Mouse (Mus musculus): Measurements from ENCODE around the gene Mansc1.
"Not testable (repeated sequence)": the region's sequence is repeated elsewhere in the genome, so short reads cannot be mapped to it uniquely, and the experiment has no call there.

Mansc1 gene

DNA sequence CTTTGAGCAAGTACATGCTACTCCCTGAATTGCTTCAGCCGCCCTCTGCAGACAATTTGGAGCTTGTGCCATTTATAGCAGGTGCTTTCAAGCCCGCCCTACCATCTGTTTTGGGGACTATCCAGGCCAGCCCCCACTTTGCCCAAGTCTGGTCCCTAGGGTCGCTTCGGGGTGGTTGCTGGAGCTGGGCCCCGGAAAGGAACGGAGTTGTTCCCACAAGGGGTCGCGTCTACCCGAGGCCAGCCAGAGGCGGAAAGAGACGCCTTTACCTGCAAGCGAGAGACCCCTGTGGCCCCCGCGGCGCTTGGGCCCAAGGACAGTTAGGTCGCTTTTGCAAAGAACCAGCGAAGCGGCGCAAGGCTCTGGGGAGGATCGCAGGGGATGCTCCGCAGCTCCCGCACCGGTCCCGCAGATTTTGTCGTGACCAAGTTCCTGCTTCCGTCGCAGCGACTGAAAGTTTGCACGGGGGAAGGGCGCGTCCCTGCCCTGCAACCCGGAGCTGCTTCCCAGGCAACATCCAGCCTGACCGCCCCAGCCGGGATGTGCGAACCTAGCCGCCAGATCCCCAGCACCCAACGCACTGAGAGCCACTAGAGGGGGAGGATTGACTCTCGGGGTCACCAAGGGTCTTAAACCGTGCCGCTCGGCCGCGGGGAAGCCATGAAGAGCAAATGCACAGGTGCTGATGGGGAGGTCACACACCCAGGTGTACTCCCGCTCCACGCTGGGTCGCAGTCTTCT lies at the start of gene Mansc1:
Mansc1 (minus strand) TSS at position 542 of the 741 bp plus-strand sequence.
- DNase-seq, result peak; percentile 71

DNA sequence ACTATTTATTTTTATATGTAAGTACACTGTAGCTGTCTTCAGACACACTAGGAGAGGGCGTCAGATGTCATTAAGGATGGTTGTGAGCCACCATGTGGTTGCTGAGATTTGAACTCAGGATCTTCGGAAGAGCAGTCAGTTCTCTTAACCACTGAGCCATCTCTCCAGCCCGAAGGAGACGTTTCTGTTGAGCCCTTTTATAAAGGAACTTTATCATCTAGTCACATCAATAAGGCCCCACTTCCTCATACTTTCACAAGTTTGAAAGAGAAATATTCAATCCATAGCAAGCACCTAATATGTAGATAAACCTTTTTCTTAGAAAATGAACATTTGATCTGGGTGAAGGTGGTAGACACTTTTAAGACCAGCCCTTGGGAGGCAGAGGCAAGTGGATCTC lies 47.0 kb upstream of the Mansc1 start:
- DNase-seq, result not testable (repeated sequence)

DNA sequence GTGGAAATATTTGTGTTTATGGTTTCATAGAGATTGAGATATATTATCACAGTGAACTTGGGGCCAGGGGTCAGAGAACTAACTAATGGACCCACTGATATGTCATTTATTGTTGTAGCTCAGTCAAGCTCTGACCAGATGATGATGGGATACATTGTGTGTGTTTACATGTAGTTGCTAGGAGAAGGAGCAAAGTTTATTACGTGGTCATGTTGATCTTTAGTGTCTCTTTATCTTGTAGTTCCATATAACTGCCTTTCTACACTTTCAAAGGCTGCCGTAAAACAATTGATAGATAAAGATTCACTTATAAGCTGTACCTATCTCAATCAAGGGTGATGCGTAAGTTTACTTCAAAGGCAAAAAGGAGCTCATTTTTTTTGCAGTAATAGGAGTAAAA lies 45.7 kb upstream of the Mansc1 start:
- no peak for DNase-seq

DNA sequence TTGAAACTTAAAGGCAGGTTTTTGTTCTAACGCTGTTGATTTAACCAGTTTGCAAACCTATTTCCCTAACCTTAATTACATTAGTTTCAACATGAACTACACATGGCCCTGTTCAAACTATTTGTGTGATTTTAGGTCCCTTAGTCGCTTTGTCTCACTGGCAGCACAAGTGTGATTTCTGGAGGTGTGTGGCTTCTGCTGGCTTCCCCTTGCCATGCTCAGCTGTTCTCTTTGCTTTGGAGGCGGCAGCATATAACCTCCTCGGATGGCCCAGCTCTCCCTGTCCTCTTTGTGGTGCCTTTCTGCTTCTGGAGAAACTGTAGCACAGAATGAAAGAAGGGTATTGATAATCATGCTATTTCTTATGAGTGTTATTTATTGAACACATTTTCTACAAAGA lies 45.2 kb upstream of the Mansc1 start:
- DNase-seq, result no peak

DNA sequence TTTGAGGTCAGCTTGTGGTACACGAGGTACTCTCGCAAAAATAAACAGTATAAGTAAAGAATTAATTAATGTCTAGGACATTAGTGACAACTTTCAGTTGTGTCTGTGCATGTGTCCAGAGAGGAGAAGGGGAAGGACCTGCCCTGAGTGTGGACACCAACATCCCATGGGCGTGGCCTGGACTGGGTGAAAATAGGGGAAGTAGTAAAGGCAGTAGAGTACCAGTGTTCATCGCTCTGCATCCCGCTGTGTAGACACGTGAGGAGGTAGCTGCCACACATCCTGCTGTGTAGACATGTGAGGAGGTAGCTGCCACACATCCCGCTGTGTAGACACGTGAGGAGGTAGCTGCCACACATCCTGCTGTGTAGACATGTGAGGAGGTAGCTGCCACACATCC lies 41.4 kb upstream of the Mansc1 start:
- not testable (repeated sequence) for DNase-seq

DNA sequence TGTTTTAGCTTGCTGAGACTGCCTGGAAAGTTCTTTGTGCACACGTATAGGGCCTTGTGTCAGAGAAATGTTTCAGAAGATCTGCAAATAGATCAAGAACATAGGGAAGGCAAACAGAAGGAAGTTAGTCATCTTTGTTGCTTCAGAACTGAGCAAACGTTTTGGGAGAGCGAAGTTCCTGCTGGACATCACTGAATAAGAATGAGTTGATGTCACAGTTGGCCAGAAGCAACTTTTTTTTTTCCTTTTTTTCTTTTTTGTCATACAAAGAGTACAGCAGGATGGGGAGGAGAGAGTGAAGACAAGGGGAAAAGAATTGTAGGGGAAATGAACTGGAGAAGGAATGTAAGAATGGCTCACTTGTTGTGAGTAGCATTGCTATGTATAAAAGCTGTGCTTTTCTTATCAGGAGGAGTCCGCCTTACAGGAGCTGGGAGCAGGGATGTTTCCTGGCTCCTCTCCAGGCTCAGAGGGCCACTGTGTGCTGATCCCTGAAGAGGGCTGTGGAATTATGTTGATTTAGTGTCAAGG lies 38.7 kb upstream of the Mansc1 start:
- DNase-seq, result no peak

DNA sequence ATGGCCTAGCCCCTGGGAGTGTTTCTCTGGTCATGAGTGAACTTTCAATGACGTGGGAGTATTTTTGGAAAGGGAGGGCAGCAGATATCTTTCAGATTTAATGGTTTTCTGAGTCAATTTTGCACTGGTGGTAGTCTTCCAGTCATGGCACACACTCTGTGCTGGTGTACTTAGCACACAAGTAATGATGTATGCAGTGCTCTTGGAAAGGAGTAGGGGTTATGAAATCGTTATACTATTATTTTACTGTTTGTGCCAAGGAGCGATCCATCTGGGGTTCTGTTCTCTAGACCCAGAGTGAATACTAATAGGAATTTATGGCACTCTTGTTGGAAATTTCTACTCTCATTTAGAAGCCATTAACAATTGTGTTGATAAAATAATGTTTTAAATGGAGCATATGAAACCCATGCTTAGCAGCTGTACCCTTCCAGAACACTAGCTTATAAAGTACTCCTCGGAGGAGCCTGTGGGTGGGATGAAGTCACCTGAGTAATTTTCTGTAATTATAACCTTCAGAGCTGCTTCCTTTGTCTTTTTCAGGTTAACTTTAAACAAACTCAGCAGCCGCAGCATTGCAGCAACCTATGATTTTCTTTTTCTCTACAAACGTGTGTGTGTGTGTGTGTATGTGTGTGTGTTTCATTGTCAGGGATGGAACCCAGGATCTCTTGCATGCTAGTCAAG lies 37.0 kb upstream of the Mansc1 start:
- DNase-seq, result no peak

DNA sequence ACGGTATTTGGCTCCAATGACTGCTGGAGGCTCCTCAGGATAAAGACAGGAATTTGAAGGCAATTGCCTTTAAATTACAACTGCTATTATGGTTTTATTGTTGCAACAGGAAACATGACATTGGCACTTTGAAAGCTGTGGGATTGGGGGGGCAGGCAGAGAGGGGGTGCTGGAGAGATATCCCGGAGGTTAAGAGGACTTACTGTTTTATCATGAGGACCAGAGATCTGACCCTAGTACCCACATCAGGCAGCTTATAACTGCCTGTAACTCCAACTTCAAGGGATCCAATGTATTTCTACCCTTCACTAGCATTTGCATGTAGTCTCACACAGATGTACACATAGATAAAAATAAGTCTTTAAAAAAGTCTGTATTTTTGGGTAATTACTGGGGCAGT lies 36.2 kb upstream of the Mansc1 start:
- no peak for DNase-seq

DNA sequence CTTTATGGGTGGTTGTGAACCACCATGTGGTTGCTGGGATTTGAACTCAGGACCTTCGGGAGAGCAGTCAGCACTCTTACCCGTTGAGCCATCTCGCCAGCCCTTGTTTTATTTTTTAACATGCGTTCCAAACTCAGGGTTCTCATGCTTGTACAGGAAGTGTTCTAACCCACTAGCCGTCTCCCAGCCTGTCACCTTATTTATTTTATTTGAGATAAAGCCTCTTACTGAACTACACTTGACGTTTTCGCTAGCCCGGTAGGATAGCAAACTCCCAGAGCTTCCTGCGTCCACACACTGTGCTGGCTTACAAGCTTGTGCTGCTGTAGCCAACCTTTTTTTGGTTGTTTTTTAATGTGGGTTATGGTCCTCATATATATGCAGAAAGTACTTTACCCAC lies 33.5 kb upstream of the Mansc1 start:
- no peak for DNase-seq

DNA sequence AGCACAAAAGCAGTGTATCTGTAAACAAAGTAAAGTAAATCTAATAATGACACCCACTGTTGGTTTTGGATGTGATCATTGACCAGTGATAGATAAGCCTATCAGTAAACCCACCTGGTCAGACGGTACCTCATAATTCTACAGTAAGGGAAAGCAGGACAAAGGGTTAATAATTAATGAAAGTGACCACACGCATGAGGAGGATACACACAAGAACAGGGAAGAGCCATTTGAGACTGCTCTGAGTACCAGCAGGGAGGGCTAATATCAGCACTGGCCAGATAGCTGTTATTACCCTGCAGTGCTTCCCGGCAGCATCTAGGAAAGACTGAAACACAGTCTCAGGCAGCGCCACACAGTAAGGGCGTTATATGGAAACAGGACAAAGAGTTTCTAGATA lies 32.3 kb upstream of the Mansc1 start:
- DNase-seq, result no peak

DNA sequence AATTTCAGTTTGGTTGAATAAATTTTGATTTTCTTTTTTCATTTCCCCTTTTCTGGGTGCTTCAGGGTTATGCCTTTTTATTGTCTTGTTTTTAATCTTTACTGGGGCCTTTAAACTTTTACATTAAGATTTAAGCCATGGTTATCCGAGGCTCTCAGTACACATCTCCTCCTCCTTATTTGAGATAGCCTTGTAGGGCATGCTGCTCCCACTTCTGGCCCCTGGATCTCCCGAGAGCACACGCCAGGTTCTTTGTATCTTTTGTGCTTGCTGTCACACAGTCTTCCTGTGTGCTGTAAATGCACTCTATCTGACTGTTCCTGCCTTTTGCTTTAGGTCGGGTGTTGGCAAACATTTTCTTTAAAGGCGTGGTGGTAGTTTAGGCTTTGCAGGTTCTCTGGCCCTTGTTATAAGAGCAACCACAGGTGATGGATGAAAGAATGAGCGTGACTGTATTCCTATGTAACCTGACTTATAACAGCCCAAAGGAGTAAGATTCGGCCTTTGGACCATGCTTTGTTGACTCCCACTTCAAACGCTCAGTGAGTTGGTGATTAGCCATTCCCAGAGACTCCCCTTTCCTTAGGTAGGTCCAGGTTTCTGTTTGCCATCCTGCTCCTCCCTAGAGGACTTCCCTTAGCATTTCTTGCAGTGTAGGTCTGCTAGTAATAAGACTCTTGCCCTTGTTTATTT lies 28.6 kb upstream of the Mansc1 start:
- DNase-seq, result no peak

DNA sequence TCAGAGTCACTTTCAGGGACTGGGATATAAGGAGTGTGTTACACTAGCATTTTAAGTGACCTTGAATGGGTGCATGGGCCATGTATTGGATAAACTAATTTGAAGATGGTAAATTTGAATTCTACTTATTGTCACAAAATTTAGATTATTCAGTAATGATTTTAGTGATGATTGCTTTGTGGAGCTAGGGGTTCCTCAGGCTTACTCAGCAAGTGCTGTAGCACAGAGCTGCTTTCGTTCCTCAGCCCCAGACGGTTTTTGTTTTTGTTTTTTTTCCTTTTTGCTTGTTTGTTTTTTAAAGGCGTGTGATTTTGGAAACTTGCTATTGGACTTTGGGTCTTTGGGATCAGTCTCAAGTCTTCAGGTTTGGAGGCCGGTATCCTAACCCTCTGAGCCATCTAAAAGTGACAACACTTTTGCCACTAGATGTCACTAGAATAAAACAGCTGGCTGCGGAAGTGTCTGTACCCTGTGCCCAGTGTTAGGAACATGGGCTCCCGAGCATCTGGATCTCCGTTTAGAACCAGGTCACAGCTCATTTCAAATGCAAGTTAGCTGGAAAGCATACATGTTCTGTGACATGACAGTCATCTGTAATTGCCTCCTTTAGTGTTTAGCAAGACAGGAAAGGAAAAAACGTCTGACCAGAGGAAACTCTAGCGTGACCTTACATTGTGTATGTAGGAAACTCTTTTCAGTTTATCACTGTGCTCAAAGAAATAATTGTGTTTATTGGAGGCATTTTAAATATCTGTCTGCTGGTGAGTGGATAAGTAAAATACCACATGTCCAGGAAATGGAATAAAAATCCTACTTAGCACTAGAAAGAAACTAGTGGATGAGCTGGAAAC lies 27.0 kb upstream of the Mansc1 start:
- DNase-seq, result peak; percentile 48

DNA sequence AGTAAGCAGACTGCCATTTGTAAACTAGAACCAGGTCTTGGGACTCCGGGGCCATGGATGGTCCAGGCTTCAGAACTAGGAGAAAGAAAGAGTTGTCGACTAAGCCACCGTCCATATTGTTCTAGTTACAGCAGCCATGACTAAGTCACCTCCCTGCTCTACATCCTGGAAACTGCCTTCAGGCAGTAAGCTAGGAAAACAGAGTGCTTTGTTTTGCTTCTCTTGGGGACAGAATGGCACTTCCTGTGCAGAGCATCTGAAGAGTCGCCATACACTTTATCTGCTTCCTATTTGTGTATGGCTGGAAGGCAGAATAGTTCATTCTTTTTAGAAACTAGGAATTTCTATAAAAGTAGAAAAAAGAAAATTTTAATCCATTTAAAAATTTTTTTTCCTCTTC lies 24.2 kb upstream of the Mansc1 start:
- no peak for DNase-seq

DNA sequence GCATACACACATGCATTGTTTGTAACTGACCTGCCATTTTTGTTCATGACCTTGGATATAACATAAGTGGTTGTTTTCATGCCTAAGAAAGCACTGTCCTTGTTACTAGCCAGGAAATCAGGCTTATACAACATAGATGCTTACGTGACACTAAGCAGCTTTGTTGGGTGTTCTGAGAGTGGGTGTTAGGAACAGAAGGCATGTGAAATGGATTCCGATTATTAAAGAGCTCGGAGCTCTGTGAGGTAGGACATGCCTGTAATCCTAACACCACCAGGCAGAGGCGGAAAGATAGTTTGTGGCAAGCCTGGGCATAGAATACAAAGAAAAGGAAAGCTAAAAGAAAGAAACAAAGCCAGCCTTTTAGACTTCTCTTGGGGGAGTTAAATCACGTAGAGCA lies 16.1 kb upstream of the Mansc1 start:
- no peak for DNase-seq

DNA sequence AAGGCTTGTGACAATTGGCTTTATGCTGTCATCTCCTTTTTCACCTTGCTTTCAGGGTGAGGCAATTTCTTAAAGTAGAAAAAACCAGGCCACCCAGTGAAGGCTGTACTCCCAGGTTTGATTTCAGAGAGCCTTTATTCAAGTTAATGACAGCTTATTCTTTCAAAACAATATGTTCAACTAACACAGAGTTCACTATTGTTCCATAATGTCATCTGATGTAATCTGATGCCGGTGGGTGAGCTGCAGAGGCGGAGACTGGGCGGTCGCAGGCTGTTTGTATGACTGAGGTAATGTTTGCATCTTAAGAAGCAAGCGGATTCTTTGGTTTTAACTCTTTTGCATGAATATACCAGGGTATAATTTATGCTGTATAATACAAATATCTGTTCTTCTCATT lies 15.3 kb upstream of the Mansc1 start:
- no peak for DNase-seq

DNA sequence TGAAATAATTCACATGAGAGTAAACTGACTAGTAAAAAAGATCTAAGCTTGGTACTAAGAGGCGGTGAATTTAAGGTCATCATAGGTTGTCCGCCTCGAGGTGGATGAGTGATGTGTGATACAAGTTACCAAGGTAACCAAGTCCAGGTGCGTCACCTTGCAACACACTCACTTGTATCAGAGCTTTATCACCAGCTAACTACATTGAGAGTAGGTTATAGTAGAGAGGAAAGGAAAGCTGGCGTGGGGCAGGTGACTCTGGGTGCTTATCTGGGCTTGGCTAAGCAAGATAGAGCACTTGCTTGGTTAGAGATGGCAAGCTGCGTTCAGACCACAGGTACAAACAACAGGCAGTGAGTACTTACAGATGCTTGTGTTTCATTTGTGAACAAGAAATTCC lies 14.5 kb upstream of the Mansc1 start:
- DNase-seq, result no peak

DNA sequence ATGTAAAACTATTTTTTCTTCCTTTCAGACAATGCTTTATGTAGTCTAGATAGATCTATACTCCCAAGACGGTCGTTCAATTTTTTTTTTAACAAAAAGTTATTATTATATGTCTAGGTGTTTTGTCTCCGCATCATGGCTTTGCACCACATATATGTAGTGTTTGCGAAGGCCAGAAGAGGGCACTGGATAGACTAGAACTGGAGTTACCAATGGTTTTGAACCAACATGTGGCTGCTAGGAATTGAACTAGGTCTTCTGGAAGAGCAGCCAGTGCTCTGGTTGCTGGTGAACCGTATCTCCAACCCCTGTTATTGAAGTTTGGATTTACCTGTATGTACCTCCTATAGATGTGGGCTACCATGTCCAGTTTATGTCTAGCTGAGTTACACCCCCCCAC lies 11.0 kb upstream of the Mansc1 start:
- DNase-seq, result peak; percentile 30

DNA sequence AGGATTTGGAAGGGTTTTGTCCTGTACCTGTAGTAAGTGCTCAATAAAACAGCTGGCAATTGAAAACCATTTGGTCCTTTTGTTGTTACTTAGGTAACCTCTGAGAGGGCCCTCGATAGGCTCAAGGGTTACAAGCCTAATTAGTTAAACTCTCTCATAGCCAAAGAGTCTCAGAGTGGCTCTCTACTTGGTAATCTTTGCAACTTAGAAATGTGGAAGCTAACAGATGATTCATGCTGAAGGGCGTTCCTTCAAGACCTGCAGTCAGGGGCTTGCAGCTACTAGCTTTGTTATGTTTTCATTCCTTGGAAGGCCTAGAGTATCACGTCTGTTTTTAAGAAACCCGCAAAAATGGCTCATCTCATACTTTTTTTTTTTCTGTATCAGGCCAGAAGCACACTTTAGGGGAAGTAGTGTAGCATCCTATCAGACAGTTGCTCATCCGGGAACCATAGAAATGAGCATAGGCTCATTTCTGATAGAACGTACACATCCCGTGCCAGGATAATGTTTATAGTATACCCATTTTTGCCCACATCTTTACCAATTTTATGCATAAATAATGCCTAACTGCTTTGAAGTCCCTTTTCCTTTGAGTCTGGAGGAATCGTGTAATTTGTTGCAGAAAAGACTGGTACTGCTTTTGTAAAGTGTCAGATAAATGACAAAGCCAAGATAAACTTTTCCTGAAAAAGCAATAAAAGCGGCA lies 9.6 kb upstream of the Mansc1 start:
- no peak for DNase-seq

DNA sequence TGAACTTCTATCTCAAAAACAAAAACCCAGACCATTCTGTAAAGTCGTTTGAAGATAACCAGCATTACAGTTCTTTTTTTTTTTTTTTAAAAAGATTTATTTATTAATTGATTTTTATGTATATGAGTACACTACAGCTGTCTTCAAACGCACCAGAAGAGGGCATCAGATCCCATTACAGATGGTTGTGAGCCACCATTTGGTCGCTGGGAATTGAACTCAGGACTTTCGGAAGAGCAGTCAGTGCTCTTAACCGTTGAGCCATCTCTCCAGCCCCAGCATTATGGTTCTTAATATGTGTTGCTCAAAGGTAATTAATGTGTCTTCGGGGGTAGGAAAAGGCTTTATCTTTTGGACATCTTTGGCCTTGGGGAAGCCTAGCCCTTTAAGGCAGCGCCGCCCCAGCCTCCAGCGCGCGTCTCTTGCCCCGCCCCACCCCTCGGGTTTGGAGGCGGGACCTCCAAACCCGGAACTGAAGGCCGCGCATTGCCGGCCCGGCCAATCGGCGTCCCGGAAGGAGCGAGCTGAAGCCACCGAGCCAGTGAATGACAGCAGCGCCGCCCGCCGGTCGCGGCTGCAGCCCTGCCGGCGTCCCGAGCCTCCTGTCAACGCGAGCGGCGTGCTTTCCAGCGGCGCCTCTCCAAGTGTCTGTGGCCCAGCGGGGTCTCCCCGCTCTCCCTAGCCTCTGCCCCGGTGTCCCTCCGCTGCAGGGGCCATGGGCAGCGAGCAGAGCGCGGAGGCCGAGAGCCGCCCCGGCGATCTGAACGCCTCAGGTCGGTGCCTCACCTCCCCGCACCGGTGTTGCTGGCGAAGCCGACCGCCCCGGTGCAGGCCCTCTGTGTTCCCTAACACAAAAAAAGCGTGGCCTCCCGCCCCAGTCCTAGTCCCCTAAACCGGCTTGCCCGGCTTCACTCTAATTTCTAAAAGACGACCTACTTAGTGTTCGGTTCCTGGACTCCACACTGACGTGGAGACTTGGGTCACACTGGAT lies 8.5 kb upstream of the Mansc1 start:
- DNase-seq, result peak; percentile 96

DNA sequence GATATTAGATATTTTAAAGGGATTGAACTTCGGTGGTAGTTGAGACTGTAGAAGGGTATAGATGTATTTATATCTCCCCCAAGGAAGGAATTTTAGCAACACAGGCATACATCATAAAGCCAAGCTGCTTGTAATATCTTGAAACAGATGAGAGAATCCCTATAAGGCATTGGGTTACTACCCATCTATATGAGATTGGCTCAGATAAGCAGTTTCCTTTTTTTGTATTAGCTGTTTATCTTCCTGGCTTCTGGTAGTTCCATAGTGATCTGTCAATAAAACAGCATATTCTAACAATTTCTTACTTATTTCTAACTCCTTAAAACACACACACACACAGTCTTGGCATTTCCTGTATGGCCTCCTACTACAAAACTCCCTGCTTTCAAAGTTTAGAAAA lies 7.6 kb upstream of the Mansc1 start:
- DNase-seq, result no peak

DNA sequence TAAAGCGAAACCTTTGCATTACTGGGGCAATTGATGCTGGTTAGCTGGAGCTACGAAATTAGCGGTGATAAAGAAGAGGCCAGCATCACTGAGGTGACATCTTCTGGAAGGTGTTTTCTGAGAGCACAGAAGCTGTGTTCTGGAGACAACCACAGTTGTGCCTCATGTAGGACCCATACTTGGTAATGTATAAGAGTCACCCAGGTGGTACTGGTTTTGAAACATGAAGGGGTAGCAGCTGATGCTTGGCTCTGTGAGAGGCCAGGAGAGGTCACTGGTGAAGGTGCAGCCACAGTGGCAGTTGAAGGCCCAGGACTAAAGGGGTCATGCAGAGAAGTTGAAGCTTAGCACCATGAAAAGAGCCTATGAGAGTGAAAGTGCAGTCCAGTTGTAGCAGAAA lies 6.9 kb upstream of the Mansc1 start, which contains the start of gene Borcs5:
Borcs5 (plus strand) TSS at position 301 of the 400 bp plus-strand sequence.
- DNase-seq, result no peak

Measured in thymus, postnatal 4 days (tissue).